Mouse (Mus musculus) erythroblast, embryonic 14.5 days (primary cell): ENCODE results near the gene Igfbpl1.

Experiments
- GATA1 ChIP-seq: IDR thresholded peaks from 2 replicates; pipeline ENCODE4 v1.6.1; 2012; ENCODE audit warnings: low read length, inconsistent platforms, mixed read lengths
- TAL1 ChIP-seq: IDR thresholded peaks from 3 replicates; pipeline ENCODE4 v1.6.1; 2012; ENCODE audit warnings: low read length, inconsistent platforms, mixed read lengths

GRCm38 (mm10) chr4:45786674-45787073 lies 40.0 kb downstream of the Igfbpl1 start:
- TF ChIP-seq TAL1: no peak
- no peak for TF ChIP-seq GATA1
